Mouse (Mus musculus) liver, embryonic 12.5 days (tissue): ENCODE measurements around the gene Vax1. TPM values are rescaled to one million over a fixed set of nuclear protein-coding genes. Genes with fewer than 3 reads are reported as not detected.

ENCODE experiments used
- ATAC-seq: fragments of 200-750 bp; cut with Nextera tagmentation; 2 replicates; pipeline ENCODE4 v1.8.0; 2017; ENCODE audit warnings: moderate number of reproducible peaks, mild to moderate bottlenecking, moderate library complexity
- H3K27ac ChIP-seq: fragments of 300-500 bp; sonication (generic); 2 replicates; pipeline ENCODE4 v1.5.1; 2016; ENCODE audit warnings: mild to moderate bottlenecking
- H3K27me3 ChIP-seq: fragments of 300-500 bp; sonication (generic); replicated peaks from 2 replicates; pipeline ENCODE4 v1.6.1; 2016; ENCODE audit warnings: mild to moderate bottlenecking, moderate library complexity
- H3K36me3 ChIP-seq: fragments of 300-500 bp; sonication (generic); 2 replicates; pipeline ENCODE4 v1.6.1; 2016; ENCODE audit warnings: mild to moderate bottlenecking, moderate library complexity
- H3K4me1 ChIP-seq: fragments of 300-500 bp; sonication (generic); 2 replicates; pipeline ENCODE4 v1.6.1; 2016
- H3K4me2 ChIP-seq: fragments of 300-500 bp; sonication (generic); 2 replicates; pipeline ENCODE4 v1.6.1; 2016; ENCODE audit warnings: mild to moderate bottlenecking, moderate library complexity
- H3K4me3 ChIP-seq: fragments of 300-500 bp; sonication (generic); 2 replicates; pipeline ENCODE4 v1.5.1; 2016; ENCODE audit warnings: mild to moderate bottlenecking, moderate library complexity
- H3K9ac ChIP-seq: fragments of 300-500 bp; sonication (generic); 2 replicates; pipeline ENCODE4 v1.6.1; 2016; ENCODE audit warnings: mild to moderate bottlenecking, moderate library complexity
- H3K9me3 ChIP-seq: fragments of 300-500 bp; sonication (generic); replicated peaks from 2 replicates; pipeline ENCODE4 v1.6.1; 2016; ENCODE audit warnings: mild to moderate bottlenecking, moderate library complexity
- WGBS: fragments of 180-500 bp; shearing (Covaris S2); methylation state at CpG from one replicate; pipeline ENCODE4 v1.1.7; 2016; ENCODE audit not compliant: insufficient replicate concordance; 5-methylcytosine and 5-hydroxymethylcytosine counted together
- polyA plus RNA-seq: library from polyadenylated mRNA; unstranded; fragments of >200 nt; fragmentation: Nextera tagmentation; extraction: Ambion mirVana; gene quantifications from 2 replicates; pipeline ENCODE4 v1.2.1, GENCODE M21; 2016

The Vax1 gene
- polyA plus RNA-seq, 1 experiment from 2014 or later = not detected

DNA sequence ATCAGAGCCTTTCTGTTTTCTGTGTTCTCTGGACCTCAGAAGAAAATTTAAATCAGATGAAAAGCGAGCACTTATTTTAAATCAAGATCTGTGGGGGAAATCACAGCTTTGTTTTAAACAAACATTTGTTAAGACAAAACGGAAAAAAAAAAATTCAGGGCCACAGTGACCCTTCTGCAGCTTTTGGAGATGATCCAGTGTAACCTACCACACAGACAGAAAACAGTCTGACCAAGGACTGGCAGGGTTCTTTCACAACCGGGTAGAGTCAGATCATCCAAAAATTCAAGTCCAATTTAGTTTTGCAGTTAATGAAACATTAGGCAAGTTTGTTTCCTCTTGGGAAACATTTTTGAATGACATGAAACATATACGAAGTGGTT lies 21.3 kb upstream of the Vax1 start:
- no peak overlapping the region for H3K4me2 ChIP-seq

DNA sequence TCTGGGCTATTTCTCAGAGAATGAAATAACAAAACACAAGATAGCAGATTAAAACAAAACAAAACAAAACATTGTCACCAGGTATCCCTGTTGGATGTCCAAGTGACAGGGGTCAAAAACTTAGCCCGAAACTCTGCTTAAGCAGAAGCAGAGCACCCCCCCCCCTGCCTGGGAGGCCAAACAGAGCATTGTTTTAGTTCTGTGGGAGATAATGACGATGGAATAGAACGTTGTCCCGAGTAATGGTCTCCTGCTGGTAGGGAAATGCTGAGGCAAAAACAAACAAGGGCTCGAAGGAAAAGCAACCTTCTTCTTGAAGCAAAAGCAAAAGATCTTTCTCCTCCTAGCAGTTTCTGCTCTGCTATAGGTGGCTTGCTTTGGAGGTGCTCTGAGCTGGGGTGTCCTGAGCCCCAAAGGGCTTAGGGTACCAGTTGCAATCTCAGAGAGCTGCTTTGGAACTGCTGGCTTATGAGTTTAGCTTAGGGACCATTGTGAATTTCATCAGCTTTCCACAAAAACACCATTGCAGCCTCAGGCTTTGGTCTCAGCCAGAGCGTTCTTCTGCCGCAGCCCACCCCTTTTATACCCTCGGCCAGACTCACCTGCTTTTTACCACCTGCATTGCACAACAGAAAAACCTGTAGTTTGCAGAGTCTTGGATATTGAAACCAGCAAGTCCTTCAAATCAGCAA lies 20.7 kb upstream of the Vax1 start:
- H3K9me3 ChIP-seq = no peaks in the 10 kb centered on the region
- WGBS = 6% methylated on average over 8 of the region's 8 CpGs

More for the DNA sequence above, 21.3 kb upstream of the Vax1 start:
- WGBS = 14% methylated on average over 4 of the region's 4 CpGs
- Histone ChIP-seq H3K9me3 (no peaks in the 10 kb centered on the region), H3K4me1 (no peaks in the 10 kb centered on the region; the same call in 1 of the 2 replicates), H3K27ac (no peak overlapping the region), H3K27me3 (peaks cover 84% of the 10 kb centered on the region), H3K4me3 (no peak overlapping the region), H3K9ac (no peak overlapping the region), H3K36me3 (no peaks in the 10 kb centered on the region)
- no peak for ATAC-seq

DNA sequence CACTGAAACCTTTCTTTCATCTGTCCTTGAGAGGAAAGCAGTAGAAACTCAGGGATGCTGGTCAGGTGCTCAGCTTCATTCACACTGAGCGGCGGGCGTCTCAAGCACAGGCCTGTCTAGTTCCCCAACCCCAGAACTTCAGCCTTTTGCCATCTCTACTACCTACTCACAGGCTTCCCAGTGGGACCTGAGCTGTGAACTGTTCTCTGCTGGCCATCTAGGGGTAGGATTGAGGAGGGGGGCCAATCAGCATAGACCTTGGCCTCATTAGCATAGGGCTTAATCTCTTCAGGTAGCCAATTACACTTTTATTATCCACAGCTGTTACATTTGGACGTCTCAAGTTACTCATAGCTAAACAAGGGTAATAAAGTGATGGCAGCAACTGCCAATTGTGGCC lies 19.1 kb upstream of the Vax1 start:
- H3K27me3 ChIP-seq = peaks cover 80% of the 10 kb centered on the region
- 18% methylated on average over 4 of the region's 4 CpGs for WGBS
- ATAC-seq = no peak

More for the DNA sequence above, 20.7 kb upstream of the Vax1 start:
- Histone ChIP-seq H3K4me1 (no peaks in the 10 kb centered on the region; the same call in 1 of the 2 replicates), H3K27ac (no peak overlapping the region), H3K36me3 (no peaks in the 10 kb centered on the region), H3K4me3 (no peak overlapping the region), H3K27me3 (peaks cover 84% of the 10 kb centered on the region), H3K4me2 (no peak overlapping the region), H3K9ac (no peak overlapping the region)
- ATAC-seq = no peak

DNA sequence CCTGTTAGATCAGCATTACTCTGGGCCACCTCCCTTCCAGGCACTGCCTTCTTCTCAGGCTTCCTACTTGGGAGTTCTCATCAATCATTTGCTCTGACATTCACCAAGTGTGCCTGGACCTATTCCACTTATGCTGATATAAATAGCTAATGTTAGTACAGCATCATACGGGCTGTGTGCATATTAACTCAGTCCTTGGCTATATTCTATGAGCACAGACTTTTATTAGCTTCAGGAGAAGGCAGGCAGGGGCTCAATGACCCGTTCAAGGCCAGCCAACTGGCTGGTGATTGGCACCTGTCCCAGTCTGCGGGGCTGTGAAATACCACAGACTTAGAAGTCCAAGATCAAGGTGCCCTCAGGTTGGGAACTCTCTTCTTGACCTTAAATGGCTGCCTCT lies 14.1 kb upstream of the Vax1 start:
- no peak for ATAC-seq
- Histone ChIP-seq H3K4me3 (no peak overlapping the region), H3K9me3 (no peaks in the 10 kb centered on the region), H3K27me3 (peaks cover 52% of the 10 kb centered on the region), H3K9ac (no peak overlapping the region), H3K4me1 (no peaks in the 10 kb centered on the region), H3K4me2 (no peak overlapping the region), H3K27ac (no peak overlapping the region), H3K36me3 (no peaks in the 10 kb centered on the region)
- 34% methylated on average over 3 of the region's 3 CpGs for WGBS

More for the DNA sequence above, 19.1 kb upstream of the Vax1 start:
- H3K9ac ChIP-seq = no peak overlapping the region
- no peak overlapping the region for H3K27ac ChIP-seq
- H3K9me3 ChIP-seq = no peaks in the 10 kb centered on the region
- no peak overlapping the region for H3K4me3 ChIP-seq
- no peak overlapping the region for H3K4me2 ChIP-seq
- H3K36me3 ChIP-seq = no peaks in the 10 kb centered on the region
- no peaks in the 10 kb centered on the region; the same call in 1 of the 2 replicates for H3K4me1 ChIP-seq

DNA sequence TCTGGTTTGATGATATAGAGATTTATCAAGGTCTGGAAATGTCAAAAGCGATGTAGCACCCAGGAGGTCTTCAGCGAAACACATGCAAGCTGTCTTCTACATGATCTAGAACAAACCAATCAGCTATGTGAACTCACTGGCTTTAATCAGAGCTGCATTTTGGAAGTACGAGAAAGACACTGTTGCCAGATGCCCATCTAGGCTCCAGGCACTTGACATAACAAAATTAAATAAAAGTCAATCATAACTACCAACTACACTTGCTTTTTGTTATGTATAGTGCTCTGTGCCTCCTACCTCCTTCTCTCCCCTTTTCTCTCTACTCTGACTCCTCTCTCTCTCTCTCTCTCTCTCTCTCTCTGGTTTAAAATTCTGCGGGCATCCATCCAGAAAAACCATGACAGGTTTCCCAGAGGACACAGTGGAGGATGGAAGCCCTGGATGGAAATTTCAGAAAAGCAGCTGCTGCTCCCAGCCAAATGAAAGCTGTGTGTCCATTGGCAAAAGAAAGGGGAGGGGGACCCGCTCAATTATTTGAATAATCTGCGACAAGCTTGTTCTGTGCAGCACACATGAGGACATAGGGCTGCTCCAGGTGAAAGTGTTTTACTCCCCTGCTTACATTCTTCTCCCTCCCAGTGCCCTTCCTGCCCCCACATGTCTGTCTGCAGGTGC lies 3.6 kb upstream of the Vax1 start:
- 19% methylated on average over 6 of the region's 6 CpGs for WGBS
- Histone ChIP-seq H3K27me3 (peaks cover 86% of the 10 kb centered on the region), H3K4me1 (peaks cover 5% of the 10 kb centered on the region; the same call in 1 of the 2 replicates), H3K4me3 (no peak overlapping the region), H3K36me3 (no peaks in the 10 kb centered on the region), H3K4me2 (no peak overlapping the region), H3K9me3 (no peaks in the 10 kb centered on the region), H3K27ac (no peak overlapping the region), H3K9ac (no peak overlapping the region)
- ATAC-seq = no peak

DNA sequence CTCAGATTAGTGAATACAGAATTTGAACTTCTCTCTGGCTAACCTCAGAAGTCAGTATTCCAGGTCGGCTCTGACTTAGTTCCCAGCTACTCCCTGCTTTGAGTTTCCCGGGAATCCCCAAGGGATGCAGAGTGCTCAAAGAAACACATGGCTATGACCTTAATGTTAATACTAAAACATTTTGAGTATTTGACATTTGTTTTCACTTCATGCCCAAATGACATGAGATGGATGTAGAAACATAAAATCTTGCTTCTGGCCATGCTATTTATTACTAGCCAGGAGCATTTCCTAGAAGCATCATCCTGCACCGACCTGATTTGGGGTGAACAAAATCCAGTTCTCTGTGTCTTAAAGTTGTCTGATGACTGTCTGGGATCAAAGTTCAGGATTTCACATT lies 2.9 kb upstream of the Vax1 start:
- Histone ChIP-seq H3K27me3 (peaks cover 88% of the 10 kb centered on the region), H3K4me2 (no peak overlapping the region), H3K9ac (no peak overlapping the region), H3K4me3 (no peak overlapping the region), H3K9me3 (no peaks in the 10 kb centered on the region), H3K36me3 (no peaks in the 10 kb centered on the region), H3K27ac (no peak overlapping the region), H3K4me1 (peaks cover 5% of the 10 kb centered on the region; the same call in 1 of the 2 replicates)
- ATAC-seq = no peak
- 10% methylated on average over 3 of the region's 3 CpGs for WGBS

DNA sequence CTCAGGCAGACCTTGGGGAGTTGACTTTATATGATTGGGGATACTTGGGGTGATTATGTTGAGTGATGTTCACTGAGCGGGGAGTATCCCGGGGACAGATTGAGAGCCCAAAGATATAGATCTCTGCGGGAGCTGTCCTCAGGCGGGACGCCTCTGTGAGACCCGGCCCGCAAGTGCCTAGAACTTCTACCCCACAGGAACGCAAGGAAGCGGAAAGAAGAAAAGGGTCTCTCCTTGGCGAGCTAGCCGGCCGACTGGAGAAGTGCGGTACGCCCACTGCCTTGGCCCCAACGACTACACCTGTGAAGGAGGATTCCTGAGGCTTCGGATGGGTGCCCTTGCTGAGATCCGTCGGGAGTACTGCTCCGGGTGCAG lies 2.0 kb upstream of the Vax1 start:
- Histone ChIP-seq H3K36me3 (no peaks in the 10 kb centered on the region), H3K4me1 (peaks cover 5% of the 10 kb centered on the region; the same call in 1 of the 2 replicates), H3K9ac (no peak overlapping the region), H3K27me3 (peaks cover 93% of the 10 kb centered on the region), H3K9me3 (no peaks in the 10 kb centered on the region), H3K4me3 (no peak overlapping the region), H3K27ac (no peak overlapping the region), H3K4me2 (no peak overlapping the region)
- ATAC-seq = no peak
- WGBS = 4% methylated on average over 19 of the region's 19 CpGs

DNA sequence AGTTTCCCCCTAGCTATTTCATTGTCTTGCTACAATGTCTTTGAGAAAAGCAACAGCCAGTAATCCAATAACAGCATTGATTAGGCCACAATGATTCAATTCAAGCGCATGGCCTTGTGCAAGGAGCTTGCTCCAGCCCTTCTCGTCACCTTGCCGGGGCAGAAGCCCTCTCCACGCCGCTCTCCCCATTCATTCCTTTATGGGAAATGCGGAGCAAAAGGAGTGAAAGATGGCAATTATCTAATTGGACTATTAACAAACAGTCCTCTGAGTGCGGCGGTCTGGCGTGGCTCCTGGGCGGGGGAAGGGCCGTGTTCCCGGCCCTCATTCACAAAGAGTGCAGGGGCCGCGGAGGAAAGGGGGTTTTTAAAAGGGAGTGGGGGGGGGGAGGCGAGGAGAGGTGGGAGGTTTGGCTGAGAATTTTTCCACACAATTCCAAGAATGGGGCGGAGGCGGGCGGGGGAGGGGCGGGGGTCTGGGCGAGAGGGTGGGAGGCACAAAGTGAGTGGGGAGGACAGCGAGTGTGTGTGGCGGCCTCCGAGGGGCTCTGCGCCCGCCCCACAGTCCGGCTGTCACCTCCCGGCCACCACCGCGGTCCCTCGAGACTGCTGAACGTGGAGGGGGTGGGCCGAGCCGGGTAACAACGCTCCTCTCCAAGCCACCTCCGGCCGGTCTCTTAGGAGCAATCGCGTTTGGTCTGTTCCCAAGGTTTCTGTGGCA lies 1.5 kb upstream of the Vax1 start:
- H3K36me3 ChIP-seq = no peaks in the 10 kb centered on the region
- H3K27ac ChIP-seq = no peak overlapping the region
- no peak overlapping the region for H3K4me2 ChIP-seq
- H3K4me3 ChIP-seq = no peak overlapping the region
- H3K27me3 ChIP-seq = peaks cover 98% of the 10 kb centered on the region
- H3K4me1 ChIP-seq = peaks cover 5% of the 10 kb centered on the region; the same call in 1 of the 2 replicates
- 5% methylated on average over 31 of the region's 38 CpGs for WGBS
- no peak for ATAC-seq
- H3K9ac ChIP-seq = no peak overlapping the region
- no peaks in the 10 kb centered on the region for H3K9me3 ChIP-seq

DNA sequence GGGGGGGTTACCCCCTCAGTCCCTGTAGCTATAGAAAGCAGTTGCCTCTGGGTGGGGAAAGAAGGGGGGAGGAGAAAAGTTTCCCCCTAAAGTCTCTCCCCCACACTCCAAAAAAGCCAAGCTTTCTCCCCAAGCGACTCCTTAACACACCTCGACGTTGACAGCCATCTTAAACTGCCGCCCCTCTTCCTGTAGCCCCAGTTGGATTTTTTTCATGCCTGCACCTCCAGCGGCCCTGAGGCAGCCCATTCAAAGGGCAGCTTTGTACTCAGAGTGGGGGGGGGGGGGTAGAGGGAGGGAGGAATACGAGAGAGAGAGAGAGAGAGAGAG lies 875 bp upstream of the Vax1 start:
- Histone ChIP-seq H3K9me3 (no peaks in the 10 kb centered on the region), H3K4me1 (peaks cover 5% of the 10 kb centered on the region; the same call in 1 of the 2 replicates), H3K36me3 (no peaks in the 10 kb centered on the region), H3K27me3 (peaks cover 98% of the 10 kb centered on the region), H3K9ac (no peak overlapping the region), H3K27ac (no peak overlapping the region), H3K4me2 (no peak overlapping the region), H3K4me3 (no peak overlapping the region)
- ATAC-seq = no peak
- 0% methylated on average over 6 of the region's 6 CpGs for WGBS

DNA sequence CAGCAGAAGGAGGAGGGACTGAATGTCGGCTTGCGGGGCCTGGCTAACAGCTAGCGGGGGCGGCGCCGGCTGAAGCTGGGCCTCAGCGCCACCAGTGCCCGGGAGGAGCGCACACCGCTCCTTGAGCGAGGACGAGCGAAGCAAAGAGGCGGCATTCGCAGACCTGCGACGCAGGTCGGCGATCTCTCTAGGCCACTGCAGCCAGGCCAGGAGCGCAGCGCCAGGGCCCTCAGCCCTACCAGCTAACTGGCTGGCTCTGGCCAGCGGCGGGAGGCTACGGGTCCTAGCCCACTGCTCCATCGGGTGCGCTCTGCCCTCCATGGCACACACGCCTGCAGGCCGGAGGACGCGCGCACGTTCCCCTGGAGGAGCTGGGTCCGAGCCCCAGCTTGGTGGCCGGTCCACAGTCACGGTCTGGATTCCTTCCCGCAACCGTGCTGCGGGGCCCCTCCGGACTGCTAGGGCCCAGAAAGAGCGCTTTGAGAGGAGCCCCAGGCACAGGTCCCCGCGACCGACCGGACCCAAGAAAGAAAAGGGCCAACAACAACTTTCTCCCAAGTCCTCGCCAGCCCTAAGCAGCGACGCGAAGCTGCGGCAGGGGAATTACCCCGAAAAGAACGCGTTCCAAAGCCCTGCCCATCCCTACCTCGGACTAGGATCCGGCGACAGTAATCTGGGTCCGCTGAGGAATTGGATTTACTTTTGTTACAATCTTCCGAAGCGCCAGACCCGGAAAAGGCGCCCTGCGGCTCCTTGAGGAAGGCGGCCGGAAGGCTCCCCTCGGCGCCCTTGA lies 517 bp downstream of the Vax1 start:
- Histone ChIP-seq H3K27ac (no peak overlapping the region), H3K9ac (no peak overlapping the region), H3K27me3 (peaks cover 100% of the 10 kb centered on the region), H3K9me3 (no peaks in the 10 kb centered on the region), H3K4me3 (peak overlapping the region; percentile 17), H3K36me3 (no peaks in the 10 kb centered on the region), H3K4me2 (peak overlapping the region; percentile 31), H3K4me1 (peaks cover 5% of the 10 kb centered on the region; the same call in 1 of the 2 replicates)
- WGBS = 2% methylated on average over 65 of the region's 65 CpGs
- ATAC-seq = no peak

DNA sequence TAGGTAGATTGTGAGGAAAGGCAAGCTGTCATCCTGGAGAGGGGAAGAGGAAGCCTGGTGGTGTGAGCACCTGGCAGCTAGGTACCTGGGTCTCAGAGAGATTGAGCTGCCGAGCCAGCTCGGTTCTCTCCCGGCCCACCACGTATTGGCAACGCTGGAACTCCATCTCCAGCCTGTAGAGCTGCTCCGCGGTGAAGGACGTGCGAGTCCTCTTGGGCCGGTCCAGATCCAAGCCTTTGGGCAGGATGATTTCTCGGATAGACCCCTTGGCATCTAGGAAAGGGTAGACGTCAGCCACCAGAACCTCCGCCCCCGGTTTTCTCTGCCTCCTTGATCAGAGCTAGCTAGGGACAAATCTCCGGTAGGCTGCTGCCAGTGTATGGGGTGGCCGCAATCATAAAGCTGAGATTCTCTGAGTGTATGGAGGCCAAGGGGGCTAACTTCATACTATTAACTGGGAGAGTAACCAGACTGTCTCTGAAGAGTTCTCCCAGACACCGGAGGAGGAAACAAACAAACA lies 1.4 kb downstream of the Vax1 start:
- Histone ChIP-seq H3K27me3 (peaks cover 100% of the 10 kb centered on the region), H3K9me3 (no peaks in the 10 kb centered on the region), H3K27ac (no peak overlapping the region), H3K36me3 (no peaks in the 10 kb centered on the region), H3K4me2 (no peak overlapping the region), H3K4me3 (no peak overlapping the region), H3K9ac (no peak overlapping the region), H3K4me1 (peaks cover 5% of the 10 kb centered on the region; the same call in 1 of the 2 replicates)
- 6% methylated on average over 17 of the region's 17 CpGs for WGBS
- ATAC-seq = no peak
